ENCODE assay signal across 12 mouse cellular contexts in the genomic region with DNA sequence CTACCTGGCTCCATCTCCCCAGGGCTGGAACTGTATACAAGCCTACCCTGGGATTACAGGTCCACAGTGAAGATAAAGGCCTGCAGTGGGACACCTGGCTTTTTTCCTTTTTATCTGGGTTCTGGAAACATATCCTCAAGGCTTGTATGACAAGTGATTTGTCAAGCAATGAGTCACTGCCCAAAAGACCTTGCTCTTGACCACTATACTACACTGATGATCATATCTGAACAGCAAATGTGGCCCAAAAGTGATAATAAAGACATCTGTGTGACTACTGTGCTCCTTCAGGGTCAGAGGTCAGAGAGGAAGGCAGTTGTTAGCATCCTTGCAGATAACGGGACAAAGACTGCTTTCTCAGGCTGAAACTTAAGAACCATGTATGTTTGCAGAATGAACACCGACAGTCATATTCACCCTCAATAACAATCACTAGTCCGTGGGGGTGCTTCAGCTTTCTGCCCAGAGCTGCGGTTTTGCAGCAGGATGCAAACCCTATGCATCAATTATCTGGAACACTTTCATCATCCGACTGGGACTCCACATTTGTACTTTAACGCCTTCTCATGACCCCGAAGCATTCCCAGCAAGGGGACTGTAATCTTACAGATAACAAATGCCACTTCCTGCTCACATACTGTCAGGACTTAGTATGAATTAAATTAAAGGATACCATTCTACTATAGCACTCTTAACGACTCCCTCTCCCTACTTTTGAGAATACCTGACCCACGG. TPM values are rescaled to one million over a fixed set of nuclear protein-coding genes. Genes with fewer than 3 reads are reported as not detected.
DNase-seq lines count a peak whose midpoint lies in the region; ATAC-seq and TF ChIP-seq lines count a peak whose summit lies in the region.
"Had no signal": no experiment of that assay in that cellular context is flagged by ENCODE, and none has a peak within 500 bp of the region (broad histone marks: within the 10 kb centered on the region; RNA-seq: fewer than 3 reads in every experiment).

No protein-coding gene starts in this region.

- H3K36me3 ChIP-seq in heart, adult 2 months (ENCODE audit: control insufficient read depth, insufficient read depth, low read length) = no peaks in the 10 kb centered on the region
- no peaks in the 10 kb centered on the region for H3K36me3 ChIP-seq in heart, embryonic 11.5 days (ENCODE audit: control insufficient read depth, insufficient read depth, low read length)
- no peaks in the 10 kb centered on the region for H3K36me3 ChIP-seq in midbrain, postnatal 0 days (ENCODE audit: insufficient read depth, low read length)

- H3K27ac ChIP-seq in heart, adult 2 months = peak overlapping the region; percentile 89
- H3K27ac ChIP-seq in heart, embryonic 11.5 days (ENCODE audit: low read depth, low read length) = no peak overlapping the region
- H3K27ac ChIP-seq in left cerebral cortex, adult 2 months = no peak overlapping the region
- H3K27ac ChIP-seq in cortical plate, adult 2 months (ENCODE audit: insufficient read depth, low read length) = no peak overlapping the region
- no peak overlapping the region for H3K27ac ChIP-seq in midbrain, postnatal 0 days (ENCODE audit: low read depth, low read length)

- H3K4me1 ChIP-seq in heart, adult 2 months (ENCODE audit: control insufficient read depth, insufficient read depth, low read length) = peaks cover 6% of the 10 kb centered on the region
- H3K4me1 ChIP-seq in heart, embryonic 11.5 days (ENCODE audit: control insufficient read depth, insufficient read depth, low read length) = no peaks in the 10 kb centered on the region
- H3K4me1 ChIP-seq in cortical plate, adult 2 months (ENCODE audit: control insufficient read depth, insufficient read depth, low read length) = no peaks in the 10 kb centered on the region
- no peaks in the 10 kb centered on the region for H3K4me1 ChIP-seq in midbrain, postnatal 0 days (ENCODE audit: insufficient read depth, low read length)

- intact Hi-C loops in heart, adult 2 months (cut with DNase I) = no loop called here
- intact Hi-C loops in left cerebral cortex, adult 2 months (cut with DNase I) = loop anchor here (2.0 kb wide), 1 partner anchor 22 kb away; no protein-coding TSS in a partner anchor
- intact Hi-C loops in left cerebral cortex, postnatal 10 days (cut with DNase I) = loop anchor here (5.0 kb wide), 1 partner anchor 33 kb away; no protein-coding TSS in a partner anchor
- intact Hi-C loops in left cerebral cortex, postnatal 14 days (cut with DNase I) = loop anchor here (5.0 kb wide), 1 partner anchor 33 kb away; no protein-coding TSS in a partner anchor

- TF ChIP-seq CTCF in heart, adult 2 months (IDR thresholded peaks at IDR 0.05) = no peak
- no peak for TF ChIP-seq CTCF in left cerebral cortex, adult 2 months (IDR thresholded peaks at IDR 0.05)
- TF ChIP-seq CTCF in cortical plate, adult 2 months (IDR thresholded peaks at IDR 0.05; ENCODE audit: extremely low read depth, insufficient read depth, low read length) = no peak
- no peak for TF ChIP-seq CTCF in midbrain, postnatal 0 days (IDR thresholded peaks at IDR 0.05)

- 47% methylated on average over 9 of the region's 9 CpGs for WGBS in heart, adult 2 months
- WGBS in heart, embryonic 11.5 days (ENCODE audit: insufficient replicate concordance) = 28% methylated on average over 9 of the region's 9 CpGs
- 59% methylated on average over 9 of the region's 9 CpGs for WGBS in midbrain, postnatal 0 days

- H3K9ac ChIP-seq in heart, adult 2 months (ENCODE audit: low read depth, low read length) = no peak overlapping the region
- H3K9ac ChIP-seq in heart, embryonic 11.5 days (ENCODE audit: low read depth, low read length) = no peak overlapping the region
- H3K9ac ChIP-seq in midbrain, postnatal 0 days (replicated peaks; ENCODE audit: low read length, poor library complexity, severe bottlenecking) = no peak overlapping the region
- H3K9ac ChIP-seq: liver, postnatal 0 days had no signal

- peak overlapping the region; percentile 77; the same call in 1 of the 2 replicates for H3K4me3 ChIP-seq in heart, adult 2 months
- H3K4me3 ChIP-seq in heart, embryonic 11.5 days (ENCODE audit: low read depth, low read length) = no peak overlapping the region
- H3K4me3 ChIP-seq in left cerebral cortex, adult 2 months = peak overlapping the region; percentile 79; the same call in 1 of the 2 replicates
- peak overlapping the region; percentile 40 for H3K4me3 ChIP-seq in cortical plate, adult 2 months (ENCODE audit: insufficient read depth, low read length)
- H3K4me3 ChIP-seq in midbrain, postnatal 0 days (ENCODE audit: low read depth, low read length) = peak overlapping the region; percentile 54; the same call in 1 of the 2 replicates

- H3K79me2 ChIP-seq in heart, adult 2 months (replicated peaks; ENCODE audit: control insufficient read depth, insufficient read depth, low read length) = no peaks in the 10 kb centered on the region

- no peak for DNase-seq in heart, adult 2 months
- DNase-seq in left cerebral cortex, adult 2 months (ENCODE audit: extremely low spot score in 1 of 2, low spot score in 2 of 2) = no peak
- no peak for DNase-seq in left cerebral cortex, postnatal 10 days (ENCODE audit: extremely low spot score in 1 of 2, low spot score in 2 of 2)
- DNase-seq in midbrain, postnatal 0 days (ENCODE audit: low spot score) = no peak
- no peak for DNase-seq in left cerebral cortex, postnatal 14 days (ENCODE audit: low spot score in 2 of 2)
- DNase-seq in left cerebral cortex, adult 9 months (ENCODE audit: low spot score in 2 of 2) = no peak
- DNase-seq: gastrocnemius, postnatal 36 days; liver, postnatal 0 days had no signal

- TF ChIP-seq EP300 in heart, adult 2 months (IDR thresholded peaks at IDR 0.05; ENCODE audit: insufficient read depth, low read depth, low read length) = no peak

- H3K27me3 ChIP-seq in heart, adult 2 months (ENCODE audit: control insufficient read depth, insufficient read depth, low read length) = no peaks in the 10 kb centered on the region
- H3K27me3 ChIP-seq in heart, embryonic 11.5 days (ENCODE audit: control insufficient read depth, insufficient read depth, low read length) = peaks cover 22% of the 10 kb centered on the region
- H3K27me3 ChIP-seq in midbrain, postnatal 0 days (ENCODE audit: insufficient read depth, low read length) = peaks cover 12% of the 10 kb centered on the region; the same call in 1 of the 2 replicates

- H3K4me2 ChIP-seq in heart, embryonic 11.5 days = no peak overlapping the region
- peak overlapping the region; percentile 100; the same call in 1 of the 2 replicates for H3K4me2 ChIP-seq in midbrain, postnatal 0 days (ENCODE audit: low read depth, low read length, poor library complexity, severe bottlenecking)

- TF ChIP-seq POLR2A in heart, adult 2 months (IDR thresholded peaks at IDR 0.05; ENCODE audit: insufficient read depth, low read depth, low read length) = no peak
- TF ChIP-seq POLR2A in cortical plate, adult 2 months (IDR thresholded peaks at IDR 0.05; ENCODE audit: extremely low read depth, insufficient read depth, low read length) = no peak

- ATAC-seq in heart, embryonic 11.5 days (replicated peaks; ENCODE audit: insufficient number of reproducible peaks, low FRiP score, low TSS enrichment) = no peak
- ATAC-seq in midbrain, postnatal 0 days (ENCODE audit: low FRiP score) = no peak

- H3K9me3 ChIP-seq in heart, embryonic 11.5 days (replicated peaks; ENCODE audit: control insufficient read depth, low read length) = no peaks in the 10 kb centered on the region
- H3K9me3 ChIP-seq in midbrain, postnatal 0 days (ENCODE audit: low read length) = no peaks in the 10 kb centered on the region

RNA-seq across cellular contexts. Expression of gene Usp43, which starts 1.6 kb away (rescaled TPM):
- 1 to 10 TPM; 1.6 to 1.7 TPM for total RNA-seq in heart, adult 2 months (2021)
- 1.1 and 1.4 TPM in 2 replicates for polyA plus RNA-seq in heart, adult 2 months (2012; rRNA removed)
- 0.24 TPM in 2 replicates for polyA plus RNA-seq in heart, embryonic 11.5 days (2014; fragmentation: Nextera tagmentation; extraction: Ambion mirVana)
- 1 to 10 TPM; 3.4 to 4.8 TPM for total RNA-seq in left cerebral cortex, adult 2 months (2021)
- total RNA-seq in left cerebral cortex, postnatal 10 days (2021) = 10 to 100 TPM; 20.5 to 25.4 TPM
- polyA plus RNA-seq in cortical plate, adult 2 months (2012; rRNA removed) = 6.1 and 7.6 TPM in 2 replicates
- 1.8 and 2.6 TPM in 2 replicates for total RNA-seq in midbrain, postnatal 0 days (2014; rRNA removed)
- 0.59 and 0.67 TPM in 2 replicates for polyA plus RNA-seq in midbrain, postnatal 0 days (2015; fragmentation: Nextera tagmentation; extraction: Ambion mirVana)
- 10 to 100 TPM; 11.1 to 12.2 TPM for total RNA-seq in left cerebral cortex, postnatal 14 days (2021)
- total RNA-seq: CH12.LX had no signal
- polyA plus RNA-seq: liver, postnatal 0 days had no signal

RNA-seq across cellular contexts. Expression of gene Cfap52, which starts 45.1 kb away (rescaled TPM):
- not detected for total RNA-seq in heart, adult 2 months (2021)
- 0.12 and 0.64 TPM in 2 replicates for polyA plus RNA-seq in heart, adult 2 months (2012; rRNA removed)
- polyA plus RNA-seq in heart, embryonic 11.5 days (2014; fragmentation: Nextera tagmentation; extraction: Ambion mirVana) = 0.57 TPM in 1 of 2 replicates, not detected in the other
- total RNA-seq in left cerebral cortex, adult 2 months (2021) = 1 to 10 TPM; 7.3 to 7.7 TPM
- 1 to 10 TPM; 7.2 to 9.9 TPM for total RNA-seq in left cerebral cortex, postnatal 10 days (2021)
- polyA plus RNA-seq in cortical plate, adult 2 months (2012; rRNA removed) = 0.89 and 1.4 TPM in 2 replicates
- total RNA-seq in midbrain, postnatal 0 days (2014; rRNA removed) = 3.8 TPM in 2 replicates
- polyA plus RNA-seq in midbrain, postnatal 0 days (2015; fragmentation: Nextera tagmentation; extraction: Ambion mirVana) = 2.7 and 3.2 TPM in 2 replicates
- total RNA-seq in left cerebral cortex, postnatal 14 days (2021) = 10 to 100 TPM in 1 of 2 experiments, 1 to 10 TPM in 1; 8.7 to 10.1 TPM
- total RNA-seq: CH12.LX had no signal
- polyA plus RNA-seq: embryonic facial prominence, embryonic 11.5 days; liver, postnatal 0 days had no signal

RNA-seq across cellular contexts. Expression of gene Stx8, which starts 45.6 kb away (rescaled TPM):
- 10 to 100 TPM; 22.6 to 29.1 TPM for total RNA-seq in heart, adult 2 months (2021)
- polyA plus RNA-seq in heart, adult 2 months (2012; rRNA removed) = 6.7 and 10.2 TPM in 2 replicates
- polyA plus RNA-seq in heart, embryonic 11.5 days (2014; fragmentation: Nextera tagmentation; extraction: Ambion mirVana) = 59.2 and 60.9 TPM in 2 replicates
- total RNA-seq in left cerebral cortex, adult 2 months (2021) = 10 to 100 TPM; 36.4 to 42.7 TPM
- 10 to 100 TPM; 28.1 to 28.4 TPM for total RNA-seq in left cerebral cortex, postnatal 10 days (2021)
- polyA plus RNA-seq in cortical plate, adult 2 months (2012; rRNA removed) = 34.7 TPM in 2 replicates
- total RNA-seq in midbrain, postnatal 0 days (2014; rRNA removed) = 13.2 and 22.4 TPM in 2 replicates
- polyA plus RNA-seq in midbrain, postnatal 0 days (2015; fragmentation: Nextera tagmentation; extraction: Ambion mirVana) = 59.0 and 63.6 TPM in 2 replicates
- 10 to 100 TPM; 31.7 to 36.2 TPM for total RNA-seq in left cerebral cortex, postnatal 14 days (2021)
